Mouse (Mus musculus): Measurements from ENCODE around the gene Adcy2.

- no peak for TF ChIP-seq GATA1 (IDR thresholded peaks at IDR 0.05; ENCODE audit: borderline replicate concordance, low read length)
- no peak for TF ChIP-seq FLI1 (IDR thresholded peaks at IDR 0.05; ENCODE audit: low read length)
Observed at GRCm38 (mm10) chr13:68836183-68836582, 163.2 kb downstream of the Adcy2 start.

Measured in megakaryocyte, embryonic 14.5 days (primary cell).